Mouse (Mus musculus): ENCODE results near the gene 2010111I01Rik.
A peak's percentile ranks its signal among the peaks of the same experiment; 100 is the strongest.

DNA sequence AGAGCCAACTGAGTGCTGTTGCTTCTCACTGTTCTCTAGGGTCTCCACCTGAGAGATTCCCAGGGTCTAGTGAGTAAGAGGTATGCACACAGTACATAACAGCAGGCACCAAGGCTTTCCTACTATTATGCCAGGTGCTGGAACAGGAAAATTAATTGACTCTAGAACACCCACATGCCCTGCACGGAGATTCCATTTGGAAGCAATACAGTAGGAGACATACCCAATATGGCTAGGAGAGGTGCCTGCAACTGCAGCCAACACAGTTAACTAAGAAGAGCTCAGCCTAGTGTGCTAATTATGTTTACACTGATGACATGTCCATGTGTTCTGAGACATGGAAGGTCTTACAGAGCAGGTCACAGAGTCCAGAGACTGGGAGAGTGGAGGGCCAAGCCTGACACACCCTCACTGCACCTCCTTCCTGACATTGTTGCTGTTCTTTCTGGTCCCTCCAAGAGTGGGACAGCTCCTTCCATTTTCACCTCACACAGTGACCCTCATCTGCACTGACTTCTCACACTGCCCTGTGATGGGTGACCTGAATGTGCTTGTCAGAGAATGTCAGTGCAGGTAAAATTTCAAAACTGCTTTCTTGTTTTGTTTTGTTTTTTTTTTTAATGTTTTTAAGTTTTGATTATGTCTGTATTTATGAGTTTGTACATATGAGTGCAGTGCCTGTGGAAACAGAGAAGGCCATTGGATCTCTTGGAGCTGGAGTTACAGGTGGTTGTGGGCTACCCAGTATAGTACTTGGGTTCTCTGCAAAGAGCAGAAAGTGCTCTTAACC is 297.7 kb downstream of the 2010111I01Rik start:
- TF ChIP-seq POLR2A (IDR thresholded peaks at IDR 0.05; ENCODE audit: insufficient read length, low read depth) (peak; percentile 9), USF1 (IDR thresholded peaks at IDR 0.05; ENCODE audit: low read depth) (no peak)
